Mouse (Mus musculus) c-Kit-positive CD71-positive TER-119-negative erythroid progenitor cells, embryonic 14.5 days (primary cell): ENCODE measurements around the gene Sept5.

Experiments used
- DNase-seq: peaks from one replicate; pipeline ENCODE4 v3.0.0-alpha.2; 2013; ENCODE audit warnings: low read depth

Gene Sept5

GRCm38 (mm10) chr16:18629390-18630231, at the start of gene Sept5:
TSS of gene Sept5 (minus strand) at chr16:18629954.
- DNase-seq = no peak

- DNase-seq = no peak
Observed at GRCm38 (mm10) chr16:18679112-18679511, 49.4 kb upstream of the Sept5 start.

GRCm38 (mm10) chr16:18677746-18678679, 48.3 kb upstream of the Sept5 start:
- DNase-seq = peak; percentile 50

GRCm38 (mm10) chr16:18673005-18673404, 43.3 kb upstream of the Sept5 start:
- no peak for DNase-seq

GRCm38 (mm10) chr16:18672027-18672426, 42.3 kb upstream of the Sept5 start:
- no peak for DNase-seq

- DNase-seq = no peak
Observed at GRCm38 (mm10) chr16:18669914-18670313, 40.2 kb upstream of the Sept5 start.

- DNase-seq = no peak
Observed at GRCm38 (mm10) chr16:18658597-18658996, 28.8 kb upstream of the Sept5 start.

- DNase-seq = no peak
Observed at GRCm38 (mm10) chr16:18655372-18656098, 25.8 kb upstream of the Sept5 start.

- no peak for DNase-seq
Observed at GRCm38 (mm10) chr16:18653290-18654160, 23.8 kb upstream of the Sept5 start.

- no peak for DNase-seq
Observed at GRCm38 (mm10) chr16:18649126-18649525, 19.4 kb upstream of the Sept5 start.

- no peak for DNase-seq
Observed at GRCm38 (mm10) chr16:18645329-18645728, 15.6 kb upstream of the Sept5 start.

GRCm38 (mm10) chr16:18644485-18644884, 14.7 kb upstream of the Sept5 start:
- DNase-seq = no peak

GRCm38 (mm10) chr16:18643406-18643998, 13.7 kb upstream of the Sept5 start:
- no peak for DNase-seq

GRCm38 (mm10) chr16:18642897-18643296, 13.1 kb upstream of the Sept5 start:
- no peak for DNase-seq

- DNase-seq = no peak
Observed at GRCm38 (mm10) chr16:18642291-18642690, 12.5 kb upstream of the Sept5 start.

GRCm38 (mm10) chr16:18639382-18639929, 9.7 kb upstream of the Sept5 start:
- no peak for DNase-seq

GRCm38 (mm10) chr16:18638396-18638795, 8.6 kb upstream of the Sept5 start:
- no peak for DNase-seq

GRCm38 (mm10) chr16:18636804-18637203, 7.0 kb upstream of the Sept5 start:
- no peak for DNase-seq

GRCm38 (mm10) chr16:18636401-18636800, 6.6 kb upstream of the Sept5 start:
- no peak for DNase-seq

GRCm38 (mm10) chr16:18633333-18633732, 3.6 kb upstream of the Sept5 start:
- no peak for DNase-seq
